In genomic region chr6:113978673-113979072, GRCm38 (mm10) we compare ENCODE assay signal across 19 mouse cellular contexts.
"Had no signal": no experiment of that assay in that cellular context is flagged by ENCODE, and none has a peak within 500 bp of the region (broad histone marks: within the 10 kb centered on the region; RNA-seq: fewer than 3 reads in every experiment).

No protein-coding gene starts in this region.

- H3K27me3 ChIP-seq: liver, embryonic 12.5 days; liver, embryonic 15.5 days; lung, embryonic 15.5 days; midbrain, embryonic 13.5 days; neural tube, embryonic 13.5 days had no signal

- H3K4me3 ChIP-seq: limb, embryonic 10.5 days; limb, embryonic 13.5 days; liver, embryonic 12.5 days; liver, embryonic 15.5 days; lung, embryonic 15.5 days; megakaryocyte, embryonic 14.5 days; midbrain, embryonic 10.5 days; midbrain, embryonic 13.5 days; myocyte; neural tube, embryonic 13.5 days had no signal

- H3K27ac ChIP-seq: limb, embryonic 10.5 days; limb, embryonic 13.5 days; liver, embryonic 12.5 days; liver, embryonic 15.5 days; lung, embryonic 15.5 days; midbrain, embryonic 10.5 days; midbrain, embryonic 13.5 days; neural tube, embryonic 13.5 days had no signal

- DNase-seq: kidney, adult 9 months; kidney, postnatal 25 days; layer of hippocampus, postnatal 36 days; liver; lung, adult 18-20 months; lung, postnatal 10 days; lung, postnatal 36 days; thymus, adult 18-20 months; thymus, postnatal 36 days had no signal

- H3K4me1 ChIP-seq: limb, embryonic 10.5 days; limb, embryonic 13.5 days; liver, embryonic 12.5 days; liver, embryonic 15.5 days; lung, embryonic 15.5 days; megakaryocyte, embryonic 14.5 days; midbrain, embryonic 10.5 days; midbrain, embryonic 13.5 days; neural tube, embryonic 13.5 days had no signal
